Mouse (Mus musculus): ENCODE data around the gene 1700031F05Rik. TPM values are rescaled to one million over a fixed set of nuclear protein-coding genes. Genes with fewer than 3 reads are reported as not detected.

1700031F05Rik gene
- not detected for polyA plus RNA-seq (2017; shearing (Covaris generic))

GRCm38 (mm10) chrX:102867871-102868270 is at the start of gene 1700031F05Rik:
TSS of gene 1700031F05Rik (minus strand) at chrX:102867971.

GRCm38 (mm10) chrX:102908587-102908986 is 40.8 kb upstream of the 1700031F05Rik start, which contains the start of the genes Dmrtc1a and 1700011M02Rik:
TSS of gene Dmrtc1a (minus strand) at chrX:102908687.
TSS of gene 1700011M02Rik (plus strand) at chrX:102908905.

GRCm38 (mm10) chrX:102854516-102854915 is 13.3 kb downstream of the 1700031F05Rik start, which contains the start of gene Dmrtc1c2:
TSS of gene Dmrtc1c2 (minus strand) at chrX:102854616.

Other genes starting within 250 kb of the 1700031F05Rik start
- 0.13 TPM for gene Phka1, start 223.7 kb downstream of the 1700031F05Rik start, polyA plus RNA-seq (2017; shearing (Covaris generic))
- not detected for gene Gm3880, start 181.0 kb downstream of the 1700031F05Rik start, polyA plus RNA-seq (2017; shearing (Covaris generic))
- not detected for gene Gm9112, start 160.3 kb downstream of the 1700031F05Rik start, polyA plus RNA-seq (2017; shearing (Covaris generic))
- gene Dmrtc1b, start 160.1 kb downstream of the 1700031F05Rik start, polyA plus RNA-seq (2017; shearing (Covaris generic)): not detected
- not detected for gene Dmrtc1c1, start 65.0 kb downstream of the 1700031F05Rik start, polyA plus RNA-seq (2017; shearing (Covaris generic))
- gene Dmrtc1c2, start 13.4 kb downstream of the 1700031F05Rik start, polyA plus RNA-seq (2017; shearing (Covaris generic)): not detected
- gene Dmrtc1a, start 40.7 kb upstream of the 1700031F05Rik start, polyA plus RNA-seq (2017; shearing (Covaris generic)): not detected
- not detected for gene 1700011M02Rik, start 40.9 kb upstream of the 1700031F05Rik start, polyA plus RNA-seq (2017; shearing (Covaris generic))
- not detected for gene 1700018G05Rik, start 60.4 kb upstream of the 1700031F05Rik start, polyA plus RNA-seq (2017; shearing (Covaris generic))

All from activated CD4-positive, CD25-positive, alpha-beta regulatory T cell, adult 9 weeks (primary cell).